Mouse (Mus musculus) stomach, postnatal 0 days (tissue): Measurements from ENCODE around the gene Cenpx. TPM values are rescaled to one million over a fixed set of nuclear protein-coding genes. Genes with fewer than 3 reads are reported as not detected.
A peak's percentile ranks its signal among the peaks of the same experiment; 100 is the strongest.

ENCODE experiments used
- ATAC-seq: fragments of 200-750 bp; cut with Nextera tagmentation; 2 replicates; pipeline ENCODE4 v1.8.0; 2017; ENCODE audit not compliant: low FRiP score, low TSS enrichment
- DNase-seq: peaks from one replicate; pipeline ENCODE4 v3.0.0-alpha.2; 2016; ENCODE audit warnings: low spot score
- H3K27ac ChIP-seq: fragments of 300-500 bp; sonication (generic); replicated peaks from 2 replicates; pipeline ENCODE4 v1.5.1; 2014; ENCODE audit warnings: mild to moderate bottlenecking, control low read depth
- H3K27me3 ChIP-seq: fragments of 300-500 bp; sonication (generic); 2 replicates; pipeline ENCODE4 v1.6.1; 2014; ENCODE audit warnings: low read length; ENCODE audit not compliant: control insufficient read depth, insufficient read depth
- H3K36me3 ChIP-seq: fragments of 300-500 bp; sonication (generic); 2 replicates; pipeline ENCODE4 v1.6.1; 2014; ENCODE audit warnings: low read length, mixed read lengths; ENCODE audit not compliant: control insufficient read depth, insufficient read depth
- H3K4me1 ChIP-seq: fragments of 300-500 bp; sonication (generic); replicated peaks from 2 replicates; pipeline ENCODE4 v1.6.1; 2014; ENCODE audit warnings: antibody characterized with exemption; ENCODE audit not compliant: control insufficient read depth, insufficient read depth
- H3K4me2 ChIP-seq: fragments of 300-500 bp; sonication (generic); replicated peaks from 2 replicates; pipeline ENCODE4 v1.6.1; 2014; ENCODE audit warnings: low read depth, mild to moderate bottlenecking, control low read depth, moderate library complexity
- H3K4me3 ChIP-seq: fragments of 300-500 bp; sonication (generic); 2 replicates; pipeline ENCODE4 v1.5.1; 2014; ENCODE audit warnings: low read depth, low read length, control low read depth
- H3K9ac ChIP-seq: fragments of 300-500 bp; sonication (generic); 2 replicates; pipeline ENCODE4 v1.6.1; 2014; ENCODE audit warnings: mild to moderate bottlenecking, low read length, control low read depth, mixed read lengths
- H3K9me3 ChIP-seq: fragments of 300-500 bp; sonication (generic); 2 replicates; pipeline ENCODE4 v1.6.1; 2016; ENCODE audit warnings: low read length; ENCODE audit not compliant: control insufficient read depth
- CTCF ChIP-seq: IDR thresholded peaks from 2 replicates; pipeline ENCODE4 v1.5.1; 2016; ENCODE audit warnings: antibody characterized with exemption, low read depth, mild to moderate bottlenecking, moderate library complexity
- EP300 ChIP-seq: optimal IDR thresholded peaks from 2 replicates; pipeline ENCODE3; 2016; ENCODE audit warnings: antibody characterized with exemption
- WGBS: fragments of 180-500 bp; shearing (Covaris S2); extraction: QIAGEN DNeasy Blood & Tissue Kit; methylation state at CpG from one replicate; pipeline ENCODE4 v1.1.7; 2014; 5-methylcytosine and 5-hydroxymethylcytosine counted together
- polyA plus RNA-seq: library from polyadenylated mRNA; unstranded; fragments of >200 nt; fragmentation: Nextera tagmentation; extraction: Ambion mirVana; gene quantifications from 2 replicates; pipeline ENCODE4 v1.2.1, GENCODE M21; 2015

The Cenpx gene
- polyA plus RNA-seq, 1 experiment from 2014 or later, result 123 TPM

DNA sequence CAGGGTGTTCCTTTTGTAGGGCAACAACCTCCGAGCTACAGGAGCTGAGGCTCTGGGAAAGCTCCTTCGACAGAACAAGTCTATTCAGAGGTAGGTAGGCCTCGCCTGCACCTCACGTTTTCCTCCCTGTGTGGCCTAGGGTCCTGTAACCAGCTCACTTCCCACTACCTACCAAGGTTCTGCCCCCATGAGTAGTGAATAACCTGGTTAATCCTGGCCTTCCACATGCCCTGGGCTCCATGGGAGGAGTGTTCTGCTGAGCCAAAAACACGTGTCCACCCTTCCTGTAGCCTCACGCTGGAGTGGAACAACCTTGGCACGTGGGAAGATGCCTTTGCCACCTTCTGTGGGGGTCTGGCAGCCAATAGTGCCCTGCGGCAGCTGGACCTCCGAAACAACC lies 1.6 kb upstream of the Cenpx start:
- H3K9ac ChIP-seq, result peak overlapping the region; percentile 66; the same call in 1 of the 2 replicates
- H3K4me2 ChIP-seq, result no peak overlapping the region; the same call in 1 of the 2 replicates
- WGBS, result 85% methylated on average over 9 of the region's 9 CpGs

GRCm38 (mm10) chr11:120714546-120714945 lies 1.0 kb upstream of the Cenpx start:
- Histone ChIP-seq H3K36me3 (peaks cover 8% of the 10 kb centered on the region; the same call in 1 of the 2 replicates), H3K27me3 (no peaks in the 10 kb centered on the region), H3K4me1 (no peaks in the 10 kb centered on the region), H3K27ac (no peak overlapping the region), H3K9ac (peak overlapping the region; percentile 66), H3K4me2 (peak overlapping the region; percentile 97), H3K9me3 (no peaks in the 10 kb centered on the region), H3K4me3 (peak overlapping the region; percentile 62)
- WGBS, result 36% methylated on average over 10 of the region's 10 CpGs
- DNase-seq (peak; percentile 15), ATAC-seq (no peak)
- TF ChIP-seq CTCF, result no peak
- no peak for TF ChIP-seq EP300

More for the DNA sequence above, 1.6 kb upstream of the Cenpx start:
- no peak overlapping the region for H3K4me3 ChIP-seq
- peaks cover 8% of the 10 kb centered on the region; the same call in 1 of the 2 replicates for H3K36me3 ChIP-seq
- no peaks in the 10 kb centered on the region for H3K4me1 ChIP-seq
- H3K9me3 ChIP-seq, result no peaks in the 10 kb centered on the region
- DNase-seq (no peak), ATAC-seq (no peak)
- H3K27ac ChIP-seq, result no peak overlapping the region
- no peaks in the 10 kb centered on the region for H3K27me3 ChIP-seq
- TF ChIP-seq CTCF (no peak), EP300 (no peak)

- WGBS, result under 1% methylated on average over 36 of the region's 38 CpGs
- Histone ChIP-seq H3K9ac (peak overlapping the region; percentile 68), H3K9me3 (no peaks in the 10 kb centered on the region), H3K27ac (peak overlapping the region; percentile 81), H3K4me3 (peak overlapping the region; percentile 62), H3K4me1 (no peaks in the 10 kb centered on the region), H3K27me3 (no peaks in the 10 kb centered on the region), H3K36me3 (peaks cover 11% of the 10 kb centered on the region), H3K4me2 (peak overlapping the region; percentile 97)
- ATAC-seq (peak; percentile 13), DNase-seq (peak; percentile 87)
- TF ChIP-seq EP300 (no peak), CTCF (peak; percentile 86)
These were observed 568 bp downstream of the Cenpx start for GRCm38 (mm10) chr11:120712771-120713568.

DNA sequence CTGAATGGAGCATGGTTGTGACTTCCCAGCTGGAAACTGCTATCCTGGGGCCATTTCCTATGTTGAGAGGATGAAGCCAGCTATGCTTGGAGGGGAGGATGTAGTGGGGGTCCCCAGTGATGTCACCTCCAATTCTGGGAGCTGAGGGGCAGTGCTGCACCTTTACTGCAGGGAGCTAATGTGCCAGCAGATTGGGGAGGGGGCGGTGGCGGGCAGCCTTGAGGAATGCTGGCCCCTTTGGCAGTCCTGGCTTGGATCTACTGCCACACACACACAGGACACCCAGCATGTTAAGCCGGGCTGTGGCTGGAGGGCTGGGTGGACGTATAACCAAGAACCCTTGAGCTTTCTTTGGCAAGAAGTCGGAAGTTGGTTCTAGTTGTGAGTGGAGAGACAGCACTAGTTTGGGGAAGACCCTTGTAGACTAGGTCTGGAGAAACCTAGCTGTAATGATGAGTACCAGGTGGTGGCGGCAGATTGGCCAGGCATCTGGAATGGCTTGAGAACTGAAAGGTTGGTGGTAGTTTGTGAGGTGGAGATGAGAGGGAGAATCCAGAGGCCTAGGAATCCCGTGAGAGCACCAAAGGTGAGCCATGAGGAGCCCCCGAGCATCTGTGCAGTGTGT lies 1.4 kb downstream of the Cenpx start:
- Histone ChIP-seq H3K4me2 (peak overlapping the region; percentile 97), H3K27me3 (no peaks in the 10 kb centered on the region), H3K4me3 (no peak overlapping the region), H3K9me3 (no peaks in the 10 kb centered on the region), H3K4me1 (no peaks in the 10 kb centered on the region), H3K27ac (no peak overlapping the region), H3K9ac (no peak overlapping the region), H3K36me3 (peaks cover 5% of the 10 kb centered on the region)
- DNase-seq (no peak), ATAC-seq (no peak)
- no peak for TF ChIP-seq CTCF
- no peak for TF ChIP-seq EP300
- 63% methylated on average over 8 of the region's 8 CpGs for WGBS

DNA sequence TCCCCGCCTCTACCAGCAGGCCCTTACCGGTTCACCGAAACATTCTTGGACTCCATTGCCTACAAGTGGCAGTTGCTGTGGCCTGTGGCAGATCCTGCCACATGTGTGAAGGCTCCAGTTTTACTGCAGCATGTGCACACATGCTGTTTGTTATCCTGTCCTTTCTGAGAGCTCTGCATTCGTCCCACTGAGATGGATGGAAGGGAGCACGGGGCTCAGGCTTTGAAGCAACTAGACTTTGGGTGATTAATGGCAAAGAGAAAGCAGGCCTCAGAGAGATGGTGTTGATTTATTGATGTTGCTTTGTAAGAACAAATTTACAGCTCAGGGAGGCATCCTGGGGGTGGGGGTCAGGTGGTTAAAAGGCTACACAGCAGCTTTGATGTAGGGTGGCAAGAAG lies 2.9 kb downstream of the Cenpx start:
- no peaks in the 10 kb centered on the region for H3K4me1 ChIP-seq
- no peak for TF ChIP-seq EP300
- no peak for TF ChIP-seq CTCF
- H3K9ac ChIP-seq, result no peak overlapping the region
- H3K36me3 ChIP-seq, result peaks cover 3% of the 10 kb centered on the region
- no peak overlapping the region for H3K4me3 ChIP-seq
- ATAC-seq (no peak), DNase-seq (no peak)
- no peaks in the 10 kb centered on the region for H3K27me3 ChIP-seq
- 41% methylated on average over 5 of the region's 5 CpGs for WGBS
- H3K27ac ChIP-seq, result no peak overlapping the region
- no peak overlapping the region for H3K4me2 ChIP-seq
- no peaks in the 10 kb centered on the region for H3K9me3 ChIP-seq

- Histone ChIP-seq H3K36me3 (peaks cover 3% of the 10 kb centered on the region), H3K4me3 (no peak overlapping the region), H3K27me3 (no peaks in the 10 kb centered on the region), H3K4me1 (no peaks in the 10 kb centered on the region), H3K9me3 (no peaks in the 10 kb centered on the region), H3K4me2 (no peak overlapping the region), H3K9ac (no peak overlapping the region), H3K27ac (peak overlapping the region; percentile 56)
- no peak for TF ChIP-seq CTCF
- no peak for TF ChIP-seq EP300
- DNase-seq (peak; percentile 80), ATAC-seq (no peak)
- 64% methylated on average over 2 of the region's 2 CpGs for WGBS
These were observed 4.0 kb downstream of the Cenpx start for GRCm38 (mm10) chr11:120709551-120709950.
